Mouse (Mus musculus) erythroid progenitor cell, adult 5-6 weeks (primary cell): ENCODE results near the gene Cyp4f40. TPM values are rescaled to one million over a fixed set of nuclear protein-coding genes. Genes with fewer than 3 reads are reported as not detected.
"Not testable (repeated sequence)": the region's sequence is repeated elsewhere in the genome, so short reads cannot be mapped to it uniquely, and the experiment has no call there.

ENCODE experiments used
- ATAC-seq: replicated peaks from 2 replicates; pipeline ENCODE4 v1.8.0; 2016; ENCODE audit warnings: moderate number of reproducible peaks, mild to moderate bottlenecking, moderate TSS enrichment, inconsistent platforms; ENCODE audit not compliant: poor library complexity, low FRiP score, severe bottlenecking
- total RNA-seq, 2 experiments: library from RNA; stranded (forward) in 1 of 2; stranded (reverse) in 1 of 2; fragments of 150-400 nt in 1 of 2; fragments of 186-747, 209-891 nt in 1 of 2; gene quantifications; 2 replicates each; pipeline versions ENCODE4 v1.2.3 to v1.2.4; 2015 to 2017; ENCODE audit warnings: low replicate concordance in 2 of 2

Gene Cyp4f40
- total RNA-seq, 2 experiments from 2014 or later = not detected

- no peak for ATAC-seq
Measured at GRCm38 (mm10) chr17:32690959-32691358, 32.3 kb downstream of the Cyp4f40 start.

GRCm38 (mm10) chr17:32702826-32703225 is 44.1 kb downstream of the Cyp4f40 start:
- no peak for ATAC-seq

DNA sequence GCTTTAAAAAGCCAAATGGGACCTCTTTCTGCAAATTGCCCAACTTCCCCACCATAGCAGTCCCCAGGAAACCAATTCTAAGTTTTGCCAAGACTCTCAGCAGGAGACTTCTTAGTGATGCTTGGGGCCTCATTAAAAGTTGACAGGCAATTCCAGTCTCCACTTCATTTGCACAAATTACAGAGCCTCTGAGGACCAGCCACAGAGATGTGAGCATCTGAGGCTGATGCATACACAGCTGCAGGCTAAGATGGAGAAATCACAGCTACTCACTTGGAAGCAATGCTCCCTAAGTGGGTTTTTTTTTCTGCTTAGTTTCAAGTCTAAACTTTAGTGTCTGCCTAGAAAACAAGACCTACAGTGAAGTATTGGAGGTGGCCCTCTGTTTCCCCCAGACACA is 51.8 kb downstream of the Cyp4f40 start:
- ATAC-seq = not testable (repeated sequence)

DNA sequence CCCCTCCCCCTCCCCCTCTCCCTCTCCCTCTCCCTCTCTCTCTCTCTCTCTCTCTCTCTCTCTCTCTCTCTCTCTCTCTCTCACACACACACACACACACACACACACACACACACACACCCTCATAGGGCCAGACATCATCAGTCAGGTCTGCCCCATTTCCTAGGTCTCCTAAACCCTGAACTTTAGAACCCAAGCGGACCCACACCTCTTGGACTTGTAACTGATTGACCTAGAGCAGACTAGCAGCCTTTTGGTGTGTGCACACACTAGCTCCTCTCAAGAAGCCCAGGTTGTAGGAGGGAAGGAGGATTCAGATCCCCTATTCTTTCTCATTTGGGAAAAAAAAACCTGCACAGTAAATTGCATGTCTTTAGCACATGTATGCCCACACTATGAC is 63.5 kb downstream of the Cyp4f40 start:
- not testable (repeated sequence) for ATAC-seq

GRCm38 (mm10) chr17:32722771-32723170 is 64.1 kb downstream of the Cyp4f40 start:
- ATAC-seq = no peak

DNA sequence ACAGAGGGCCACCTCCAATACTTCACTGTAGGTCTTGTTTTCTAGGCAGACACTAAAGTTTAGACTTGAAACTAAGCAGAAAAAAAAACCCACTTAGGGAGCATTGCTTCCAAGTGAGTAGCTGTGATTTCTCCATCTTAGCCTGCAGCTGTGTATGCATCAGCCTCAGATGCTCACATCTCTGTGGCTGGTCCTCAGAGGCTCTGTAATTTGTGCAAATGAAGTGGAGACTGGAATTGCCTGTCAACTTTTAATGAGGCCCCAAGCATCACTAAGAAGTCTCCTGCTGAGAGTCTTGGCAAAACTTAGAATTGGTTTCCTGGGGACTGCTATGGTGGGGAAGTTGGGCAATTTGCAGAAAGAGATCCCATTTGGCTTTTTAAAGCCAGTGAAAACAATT is 67.7 kb downstream of the Cyp4f40 start:
- ATAC-seq = not testable (repeated sequence)

Other genes starting within 250 kb of the Cyp4f40 start
- gene Pglyrp2, start 234.7 kb upstream of the Cyp4f40 start, total RNA-seq (2015; ENCODE audit: low replicate concordance) = 1.1 and 3.4 TPM in 2 replicates
- gene Pglyrp2, start 234.7 kb upstream of the Cyp4f40 start, total RNA-seq (2017; ENCODE audit: low replicate concordance) = 1.2 and 2.1 TPM in 2 replicates
- gene Cyp4f39, start 206.2 kb upstream of the Cyp4f40 start, total RNA-seq (2015; ENCODE audit: low replicate concordance) = 4.3 TPM in 1 of 2 replicates, not detected in the other
- gene Cyp4f39, start 206.2 kb upstream of the Cyp4f40 start, total RNA-seq (2017; ENCODE audit: low replicate concordance) = 1.5 TPM in 1 of 2 replicates, not detected in the other
- gene Cyp4f17, start 152.8 kb upstream of the Cyp4f40 start, total RNA-seq (2015; ENCODE audit: low replicate concordance) = not detected in 2 replicates
- gene Cyp4f17, start 152.8 kb upstream of the Cyp4f40 start, total RNA-seq (2017; ENCODE audit: low replicate concordance) = not detected in 2 replicates
- 1.7 and 7.2 TPM in 2 replicates for gene Cyp4f16, start 122.3 kb upstream of the Cyp4f40 start, total RNA-seq (2015; ENCODE audit: low replicate concordance)
- gene Cyp4f16, start 122.3 kb upstream of the Cyp4f40 start, total RNA-seq (2017; ENCODE audit: low replicate concordance) = 5.3 TPM in 1 of 2 replicates, not detected in the other
- not detected in 2 replicates for gene Cyp4f37, start 37.6 kb upstream of the Cyp4f40 start, total RNA-seq (2015; ENCODE audit: low replicate concordance)
- not detected in 2 replicates for gene Cyp4f37, start 37.6 kb upstream of the Cyp4f40 start, total RNA-seq (2017; ENCODE audit: low replicate concordance)
- gene Cyp4f15, start 26.7 kb downstream of the Cyp4f40 start, total RNA-seq (2015; ENCODE audit: low replicate concordance) = not detected in 2 replicates
- not detected in 2 replicates for gene Cyp4f15, start 26.7 kb downstream of the Cyp4f40 start, total RNA-seq (2017; ENCODE audit: low replicate concordance)
- 67.1 and 71.0 TPM in 2 replicates for gene Zfp871, start 129.4 kb downstream of the Cyp4f40 start, total RNA-seq (2015; ENCODE audit: low replicate concordance)
- 39.3 and 51.0 TPM in 2 replicates for gene Zfp871, start 129.4 kb downstream of the Cyp4f40 start, total RNA-seq (2017; ENCODE audit: low replicate concordance)
- 1.3 TPM in 1 of 2 replicates, not detected in the other for gene Zfp811, start 151.0 kb downstream of the Cyp4f40 start, total RNA-seq (2015; ENCODE audit: low replicate concordance)
- not detected in 2 replicates for gene Zfp811, start 151.0 kb downstream of the Cyp4f40 start, total RNA-seq (2017; ENCODE audit: low replicate concordance)
- 0.42 and 1.1 TPM in 2 replicates for gene Zfp799, start 171.4 kb downstream of the Cyp4f40 start, total RNA-seq (2015; ENCODE audit: low replicate concordance)
- gene Zfp799, start 171.4 kb downstream of the Cyp4f40 start, total RNA-seq (2017; ENCODE audit: low replicate concordance) = 0.45 and 1.4 TPM in 2 replicates
- 0.84 and 1.1 TPM in 2 replicates for gene Zfp870, start 232.7 kb downstream of the Cyp4f40 start, total RNA-seq (2015; ENCODE audit: low replicate concordance)
- 0.64 and 0.83 TPM in 2 replicates for gene Zfp870, start 232.7 kb downstream of the Cyp4f40 start, total RNA-seq (2017; ENCODE audit: low replicate concordance)